ENCODE assay signal across 20 mouse cellular contexts in genomic region chr1:57824966-57825759, GRCm38 (mm10). TPM values are rescaled to one million over a fixed set of nuclear protein-coding genes. Genes with fewer than 3 reads are reported as not detected.
A peak's percentile ranks its signal among the peaks of the same experiment; 100 is the strongest.
DNase-seq lines count a peak whose midpoint lies in the region; ATAC-seq and TF ChIP-seq lines count a peak whose summit lies in the region.
"Had no signal": no experiment of that assay in that cellular context is flagged by ENCODE, and none has a peak within 500 bp of the region (broad histone marks: within the 10 kb centered on the region; RNA-seq: fewer than 3 reads in every experiment).

No protein-coding gene starts in this region.

- H3K27me3 ChIP-seq in heart, postnatal 0 days (ENCODE audit: control insufficient read depth, insufficient read depth, low read length), result no peaks in the 10 kb centered on the region
- no peaks in the 10 kb centered on the region for H3K27me3 ChIP-seq in heart, adult 2 months (ENCODE audit: control insufficient read depth, insufficient read depth, low read length)
- no peaks in the 10 kb centered on the region for H3K27me3 ChIP-seq in midbrain, embryonic 10.5 days (ENCODE audit: low read depth, poor library complexity, severe bottlenecking)
- H3K27me3 ChIP-seq in midbrain, embryonic 11.5 days (ENCODE audit: control insufficient read depth, insufficient read depth, low read length), result no peaks in the 10 kb centered on the region
- H3K27me3 ChIP-seq: lung, embryonic 15.5 days; midbrain, embryonic 13.5 days; neural tube, embryonic 15.5 days; Patski had no signal

- H3K27ac ChIP-seq in heart, postnatal 0 days (ENCODE audit: low read depth), result no peak overlapping the region; the same call in 1 of the 2 replicates
- no peak overlapping the region for H3K27ac ChIP-seq in heart, adult 2 months
- peak overlapping the region; percentile 13; the same call in 1 of the 2 replicates for H3K27ac ChIP-seq in midbrain, embryonic 10.5 days (replicated peaks)
- H3K27ac ChIP-seq in midbrain, embryonic 11.5 days (ENCODE audit: low read depth, low read length), result no peak overlapping the region
- H3K27ac ChIP-seq: lung, embryonic 15.5 days; macrophage; midbrain, embryonic 13.5 days; neural tube, embryonic 15.5 days had no signal

- no peak for DNase-seq in frontal cortex, adult 2 months (ENCODE audit: extremely low spot score in 1 of 2, low spot score in 1 of 2)
- peak; percentile 39 for DNase-seq in heart, postnatal 0 days (ENCODE audit: low spot score)
- no peak for DNase-seq in heart, adult 2 months
- no peak for DNase-seq in midbrain, embryonic 10.5 days (ENCODE audit: low spot score)
- DNase-seq in midbrain, embryonic 11.5 days (ENCODE audit: low spot score, missing footprints), result no peak
- DNase-seq: cerebellum, adult 11 months; right cerebral cortex, postnatal 4 days; thymus, adult 18-20 months had no signal

- H3K4me3 ChIP-seq in heart, postnatal 0 days (ENCODE audit: low read depth, low read length), result no peak overlapping the region
- no peak overlapping the region for H3K4me3 ChIP-seq in heart, adult 2 months
- no peak overlapping the region for H3K4me3 ChIP-seq in midbrain, embryonic 10.5 days
- H3K4me3 ChIP-seq in midbrain, embryonic 11.5 days (ENCODE audit: low read depth, low read length), result no peak overlapping the region
- H3K4me3 ChIP-seq: lung, embryonic 15.5 days; midbrain, embryonic 13.5 days; myocyte; neural tube, embryonic 15.5 days had no signal

- WGBS in heart, postnatal 0 days, result 47% methylated on average over 17 of the region's 17 CpGs
- WGBS in heart, adult 2 months, result 66% methylated on average over 17 of the region's 17 CpGs
- 83% methylated on average over 17 of the region's 17 CpGs for WGBS in midbrain, embryonic 10.5 days
- WGBS in midbrain, embryonic 11.5 days, result 79% methylated on average over 17 of the region's 17 CpGs

- intact Hi-C loops in heart, adult 2 months (cut with DNase I), result no loop called here

- peak; percentile 21 for ATAC-seq in frontal cortex, adult (ENCODE audit: low TSS enrichment)
- ATAC-seq in heart, postnatal 0 days (ENCODE audit: insufficient read depth, low read depth), result peak; percentile 75; the same call in 1 of the 2 replicates
- ATAC-seq in midbrain, embryonic 11.5 days (ENCODE audit: low FRiP score), result no peak
- ATAC-seq in monocyte, adult 5-6 weeks (replicated peaks; ENCODE audit: insufficient number of reproducible peaks, low FRiP score, low TSS enrichment, poor library complexity, severe bottlenecking), result no peak
- ATAC-seq: activated CD4-positive, CD25-positive, alpha-beta regulatory T cell, adult 4 months; forebrain, embryonic 16.5 days; intestine, postnatal 0 days; midbrain, embryonic 13.5 days; Patski had no signal

- no peak overlapping the region for H3K9ac ChIP-seq in heart, postnatal 0 days (replicated peaks; ENCODE audit: low read depth, low read length)
- H3K9ac ChIP-seq in heart, adult 2 months (ENCODE audit: low read depth, low read length), result no peak overlapping the region
- H3K9ac ChIP-seq in midbrain, embryonic 11.5 days (ENCODE audit: low read length), result no peak overlapping the region
- H3K9ac ChIP-seq: lung, embryonic 15.5 days; midbrain, embryonic 13.5 days; neural tube, embryonic 15.5 days had no signal

- H3K79me2 ChIP-seq in heart, adult 2 months (replicated peaks; ENCODE audit: control insufficient read depth, insufficient read depth, low read length), result no peaks in the 10 kb centered on the region

- H3K9me3 ChIP-seq in heart, postnatal 0 days (replicated peaks; ENCODE audit: control insufficient read depth, low read length), result no peaks in the 10 kb centered on the region
- H3K9me3 ChIP-seq in midbrain, embryonic 10.5 days (replicated peaks), result no peaks in the 10 kb centered on the region
- no peaks in the 10 kb centered on the region for H3K9me3 ChIP-seq in midbrain, embryonic 11.5 days (ENCODE audit: control insufficient read depth, low read length)
- H3K9me3 ChIP-seq: lung, embryonic 15.5 days; midbrain, embryonic 13.5 days; neural tube, embryonic 15.5 days had no signal

- H3K4me2 ChIP-seq in heart, postnatal 0 days (ENCODE audit: low read depth, low read length), result no peak overlapping the region
- no peak overlapping the region for H3K4me2 ChIP-seq in midbrain, embryonic 11.5 days
- H3K4me2 ChIP-seq: heart, embryonic 11.5 days; lung, embryonic 15.5 days; midbrain, embryonic 13.5 days; neural tube, embryonic 15.5 days had no signal

- H3K4me1 ChIP-seq in heart, postnatal 0 days (ENCODE audit: control insufficient read depth, insufficient read depth), result 0 out of 2 replicates have a peak, but pooled peaks cover 2% of the 10 kb centered on the region
- H3K4me1 ChIP-seq in heart, adult 2 months (ENCODE audit: control insufficient read depth, insufficient read depth, low read length), result no peaks in the 10 kb centered on the region
- H3K4me1 ChIP-seq in midbrain, embryonic 10.5 days, result peaks cover 14% of the 10 kb centered on the region
- no peaks in the 10 kb centered on the region; the same call in 1 of the 2 replicates for H3K4me1 ChIP-seq in midbrain, embryonic 11.5 days (ENCODE audit: control insufficient read depth, insufficient read depth, low read length)
- H3K4me1 ChIP-seq: neural tube, embryonic 15.5 days had no signal

- no peaks in the 10 kb centered on the region for H3K36me3 ChIP-seq in heart, postnatal 0 days (replicated peaks; ENCODE audit: control insufficient read depth, insufficient read depth, low read length)
- H3K36me3 ChIP-seq in heart, adult 2 months (ENCODE audit: control insufficient read depth, insufficient read depth, low read length), result no peaks in the 10 kb centered on the region
- no peaks in the 10 kb centered on the region for H3K36me3 ChIP-seq in midbrain, embryonic 10.5 days
- no peaks in the 10 kb centered on the region for H3K36me3 ChIP-seq in midbrain, embryonic 11.5 days (ENCODE audit: control insufficient read depth, insufficient read depth, low read length)
- H3K36me3 ChIP-seq: lung, embryonic 15.5 days; midbrain, embryonic 13.5 days; neural tube, embryonic 15.5 days had no signal

- TF ChIP-seq CTCF in heart, postnatal 0 days (IDR thresholded peaks at IDR 0.05; ENCODE audit: low read depth), result no peak
- TF ChIP-seq CTCF in heart, adult 2 months (IDR thresholded peaks at IDR 0.05), result no peak

- no peak for TF ChIP-seq EP300 in heart, postnatal 0 days (IDR thresholded peaks at IDR 0.05; ENCODE audit: low read depth)
- no peak for TF ChIP-seq EP300 in heart, adult 2 months (IDR thresholded peaks at IDR 0.05; ENCODE audit: insufficient read depth, low read depth, low read length)

- TF ChIP-seq POLR2A in heart, adult 2 months (IDR thresholded peaks at IDR 0.05; ENCODE audit: insufficient read depth, low read depth, low read length), result no peak

RNA-seq across cellular contexts. Expression of gene Spats2l, which starts 51.2 kb away (rescaled TPM):
- polyA plus RNA-seq in frontal cortex, adult 2 months (2012; rRNA removed), result 18.9 and 23.2 TPM in 2 replicates
- total RNA-seq in heart, postnatal 0 days (2014; rRNA removed; ENCODE audit: low replicate concordance), result 12.5 and 14.1 TPM in 2 replicates
- 48.7 and 50.6 TPM in 2 replicates for polyA plus RNA-seq in heart, postnatal 0 days (2015; fragmentation: Nextera tagmentation; extraction: Ambion mirVana)
- total RNA-seq in heart, adult 2 months (2021), result 1 to 10 TPM; 6.1 to 7.2 TPM
- polyA plus RNA-seq in heart, adult 2 months (2012; rRNA removed), result 5.1 and 6.7 TPM in 2 replicates
- polyA plus RNA-seq in midbrain, embryonic 10.5 days (2016; fragmentation: Nextera tagmentation; extraction: Ambion mirVana), result 22.4 and 28.4 TPM in 2 replicates
- 31.9 and 33.7 TPM in 2 replicates for polyA plus RNA-seq in midbrain, embryonic 11.5 days (2014; fragmentation: Nextera tagmentation; extraction: Ambion mirVana)
- total RNA-seq in monocyte, adult 5-6 weeks (2017), result not detected in 3 replicates
- polyA plus RNA-seq: macrophage had no signal

Comparison
In these comparisons a context has a peak if more than half of its experiments do, and no peak if none do; other contexts are left out.
1. ATAC-seq: peak in frontal cortex, adult (single experiment) and heart, postnatal 0 days (single experiment); none in midbrain, embryonic 11.5 days (single experiment) and monocyte, adult 5-6 weeks (single experiment).